Mouse (Mus musculus) naive thymus-derived CD4-positive, alpha-beta T cell, adult 5 months (primary cell): Measurements from ENCODE around the gene Cyp2b10. TPM values are rescaled to one million over a fixed set of nuclear protein-coding genes. Genes with fewer than 3 reads are reported as not detected.

Experiments
- polyA plus RNA-seq: library from polyadenylated mRNA; unstranded; fragments of 100-300 nt; shearing (Covaris generic); gene quantifications from one replicate; pipeline ENCODE4 v1.2.1, GENCODE M21; 2017

Cyp2b10 gene
- polyA plus RNA-seq: not detected

GRCm38 (mm10) chr7:25897411-25897810 is at the start of gene Cyp2b10:
TSS of gene Cyp2b10 (plus strand) at chr7:25897620.

Other genes with a start within 250 kb of the Cyp2b10 start
- gene Bckdha, start 238.6 kb upstream of the Cyp2b10 start, polyA plus RNA-seq: 36.7 TPM
- 64.7 TPM for gene Exosc5, start 238.5 kb upstream of the Cyp2b10 start, polyA plus RNA-seq
- gene Tmem91, start 222.5 kb upstream of the Cyp2b10 start, polyA plus RNA-seq: 2.7 TPM
- 23.7 TPM for gene B9d2, start 216.8 kb upstream of the Cyp2b10 start, polyA plus RNA-seq
- gene Tgfb1, start 210.6 kb upstream of the Cyp2b10 start, polyA plus RNA-seq: 114 TPM
- 52.1 TPM for gene Ccdc97, start 178.5 kb upstream of the Cyp2b10 start, polyA plus RNA-seq
- 104 TPM for gene Hnrnpul1, start 142.9 kb upstream of the Cyp2b10 start, polyA plus RNA-seq
- 0.80 TPM for gene Axl, start 108.9 kb upstream of the Cyp2b10 start, polyA plus RNA-seq
- gene Cyp2s1, start 80.7 kb upstream of the Cyp2b10 start, polyA plus RNA-seq: 14.6 TPM
- not detected for gene Cyp2b13, start 163.9 kb downstream of the Cyp2b10 start, polyA plus RNA-seq